Comparison of ENCODE assay signal across 11 mouse cellular contexts in the genomic region with DNA sequence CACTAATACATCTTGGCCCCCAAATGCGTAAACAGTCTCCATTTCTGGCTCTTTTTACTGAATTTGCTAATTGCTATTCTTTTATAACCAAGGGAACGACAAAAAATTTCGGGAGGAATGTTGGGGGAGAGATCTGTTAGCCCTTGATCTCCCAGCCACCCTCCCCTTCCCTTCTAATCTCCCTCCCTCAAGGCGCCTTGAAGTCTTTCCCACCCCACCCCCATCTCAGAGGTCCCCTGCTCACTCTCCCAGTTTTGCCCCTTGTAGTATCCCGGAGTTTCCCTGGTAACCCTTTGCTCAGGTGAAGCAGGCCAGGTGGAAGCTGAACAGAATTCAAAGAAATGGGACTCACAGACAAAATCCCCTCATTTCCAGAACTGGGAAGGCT. TPM values are rescaled to one million over a fixed set of nuclear protein-coding genes. Genes with fewer than 3 reads are reported as not detected.
DNase-seq lines count a peak whose midpoint lies in the region; ATAC-seq and TF ChIP-seq lines count a peak whose summit lies in the region.
"Had no signal": no experiment of that assay in that cellular context is flagged by ENCODE, and none has a peak within 500 bp of the region (broad histone marks: within the 10 kb centered on the region; RNA-seq: fewer than 3 reads in every experiment).

No protein-coding gene starts in this region.

- peak; percentile 9 to 20 for DNase-seq in cerebellum, postnatal 25 days
- no peak for DNase-seq in cerebellum, adult 9-10 months
- DNase-seq in lung, postnatal 0 days (ENCODE audit: low spot score): no peak
- DNase-seq in lung, postnatal 36 days: no peak
- no peak for DNase-seq in liver, embryonic 14.5 days (ENCODE audit: low read depth in 3 of 3, low spot score in 3 of 3)
- no peak for DNase-seq in gastrocnemius, postnatal 25 days
- DNase-seq in adrenal gland, adult 8-10 months: no peak
- DNase-seq: spleen, adult 18-20 months had no signal

- no peaks in the 10 kb centered on the region for H3K27me3 ChIP-seq in lung, postnatal 0 days (replicated peaks; ENCODE audit: insufficient read depth, low read length)
- no peaks in the 10 kb centered on the region for H3K27me3 ChIP-seq in liver, embryonic 14.5 days (ENCODE audit: control insufficient read depth, insufficient read depth, low read length)

- ATAC-seq in lung, postnatal 0 days: no peak; the same call in 1 of the 2 replicates
- no peak for ATAC-seq in liver, embryonic 14.5 days (ENCODE audit: insufficient read depth)
- no peak for ATAC-seq in activated CD4-positive, CD25-positive, alpha-beta regulatory T cell, adult 4 months

- no peak for TF ChIP-seq CTCF in lung, postnatal 0 days (IDR thresholded peaks at IDR 0.05)
- no peak for TF ChIP-seq CTCF in liver, embryonic 14.5 days (IDR thresholded peaks at IDR 0.05; ENCODE audit: low read depth)

- no peak overlapping the region for H3K9ac ChIP-seq in lung, postnatal 0 days (replicated peaks; ENCODE audit: low read depth)
- H3K9ac ChIP-seq in liver, embryonic 14.5 days (replicated peaks): no peak overlapping the region

- H3K4me2 ChIP-seq in lung, postnatal 0 days (replicated peaks; ENCODE audit: low read depth, low read length): peak overlapping the region; percentile 39
- H3K4me2 ChIP-seq in liver, embryonic 14.5 days (ENCODE audit: low read depth): peak overlapping the region; percentile 36

- H3K27ac ChIP-seq in lung, postnatal 0 days (ENCODE audit: low read length): peak overlapping the region; percentile 79
- H3K27ac ChIP-seq in liver, embryonic 14.5 days: no peak overlapping the region

- no peak for TF ChIP-seq EP300 in lung, postnatal 0 days (IDR thresholded peaks at IDR 0.05)
- no peak for TF ChIP-seq EP300 in liver, embryonic 14.5 days (IDR thresholded peaks at IDR 0.05; ENCODE audit: low read depth)

- WGBS in lung, postnatal 0 days: 12% methylated on average over 5 of the region's 5 CpGs
- WGBS in liver, embryonic 14.5 days (ENCODE audit: insufficient replicate concordance): 15% methylated on average over 5 of the region's 5 CpGs

- peaks cover 10% of the 10 kb centered on the region for H3K4me1 ChIP-seq in lung, postnatal 0 days (ENCODE audit: insufficient read depth, low read depth, low read length)
- peaks cover 0 to 5% of the 10 kb centered on the region in 2 experiments; a peak in 1 of 4 replicates for H3K4me1 ChIP-seq in liver, embryonic 14.5 days (replicated peaks; ENCODE audit: control insufficient read depth in 2 of 2, insufficient read depth in 2 of 2, low read length in 1 of 2)

- no peak overlapping the region for H3K4me3 ChIP-seq in lung, postnatal 0 days (ENCODE audit: low read depth, low read length)
- H3K4me3 ChIP-seq in liver, embryonic 14.5 days (ENCODE audit: insufficient read depth in 1 of 2, low read depth in 2 of 2, low read length in 2 of 2): no peak overlapping the region
- H3K4me3 ChIP-seq: erythroblast, embryonic 14.5 days had no signal

- H3K36me3 ChIP-seq in lung, postnatal 0 days (ENCODE audit: insufficient read depth, low read length): no peaks in the 10 kb centered on the region
- no peaks in the 10 kb centered on the region for H3K36me3 ChIP-seq in liver, embryonic 14.5 days (replicated peaks; ENCODE audit: control insufficient read depth, insufficient read depth, low read depth)

- no peaks in the 10 kb centered on the region for H3K9me3 ChIP-seq in lung, postnatal 0 days (ENCODE audit: low read length)
- H3K9me3 ChIP-seq in liver, embryonic 14.5 days (ENCODE audit: control insufficient read depth, low read length): no peaks in the 10 kb centered on the region

RNA-seq across cellular contexts. Expression of a gene that starts 37.0 kb away (rescaled TPM):
- 0.81 and 0.91 TPM in 2 replicates for polyA plus RNA-seq in lung, postnatal 0 days (2015; fragmentation: Nextera tagmentation; extraction: Ambion mirVana)
- 0.04 and 0.13 TPM in 2 replicates for polyA plus RNA-seq in liver, embryonic 14.5 days (2012; rRNA removed)
- polyA plus RNA-seq in liver, embryonic 14.5 days (2014; fragmentation: Nextera tagmentation; extraction: Ambion mirVana): 0.13 TPM in 1 of 2 replicates, not detected in the other
- not detected for polyA plus RNA-seq in activated CD4-positive, CD25-positive, alpha-beta regulatory T cell, adult 4 months (2017; shearing (Covaris generic))
- total RNA-seq in gastrocnemius, postnatal 25 days (2021): not detected
- not detected for total RNA-seq in adrenal gland, adult 8-10 months (2022)
- total RNA-seq: liver, adult 2 months had no signal
- polyA plus RNA-seq: erythroblast, embryonic 14.5 days; liver, adult 2 months had no signal

Comparison
In these comparisons a context has a peak if more than half of its experiments do, and no peak if none do; other contexts are left out.
1. DNase-seq: peak in cerebellum, postnatal 25 days (2 of 2); none in cerebellum, adult 9-10 months (single experiment), lung, postnatal 0 days (single experiment), lung, postnatal 36 days (single experiment), liver, embryonic 14.5 days (0 of 3), gastrocnemius, postnatal 25 days (single experiment) and adrenal gland, adult 8-10 months (single experiment).